Mouse (Mus musculus) ZHBTc4 (cell line): Measurements from ENCODE around the gene Plch1.

Source experiments
- DNase-seq: peaks from one replicate; pipeline ENCODE4 v3.0.0-alpha.2; 2011; ENCODE audit warnings: low read depth, low spot score

Plch1 gene

GRCm38 (mm10) chr3:63899309-63899695 lies at the start of gene Plch1:
Gene Plch1, minus strand, starts transcription at chr3:63899472.
- peak; percentile 90 for DNase-seq

GRCm38 (mm10) chr3:63941204-63941850 lies 42.1 kb upstream of the Plch1 start:
- DNase-seq, result no peak

GRCm38 (mm10) chr3:63938928-63939327 lies 39.7 kb upstream of the Plch1 start:
- DNase-seq, result no peak

- DNase-seq, result peak; percentile 91
These were observed 29.9 kb upstream of the Plch1 start, which contains the start of gene E130311K13Rik for GRCm38 (mm10) chr3:63928878-63929859. Gene E130311K13Rik, minus strand, starts transcription at chr3:63929472.

GRCm38 (mm10) chr3:63919634-63920033 lies 20.4 kb upstream of the Plch1 start:
- DNase-seq, result peak; percentile 43

GRCm38 (mm10) chr3:63910301-63910700 lies 11.0 kb upstream of the Plch1 start:
- DNase-seq, result no peak

GRCm38 (mm10) chr3:63905241-63905640 lies 6.0 kb upstream of the Plch1 start:
- peak; percentile 9 for DNase-seq

GRCm38 (mm10) chr3:63904157-63904556 lies 4.9 kb upstream of the Plch1 start:
- DNase-seq, result no peak

- peak; percentile 62 for DNase-seq
These were observed 824 bp upstream of the Plch1 start for GRCm38 (mm10) chr3:63900021-63900571.

GRCm38 (mm10) chr3:63898581-63899308 lies 527 bp downstream of the Plch1 start:
- DNase-seq, result peak; percentile 94

GRCm38 (mm10) chr3:63897177-63897576 lies 2.1 kb downstream of the Plch1 start:
- no peak for DNase-seq

GRCm38 (mm10) chr3:63896303-63896702 lies 3.0 kb downstream of the Plch1 start:
- DNase-seq, result no peak

- no peak for DNase-seq
These were observed 3.5 kb downstream of the Plch1 start for GRCm38 (mm10) chr3:63895786-63896185.

- no peak for DNase-seq
These were observed 5.6 kb downstream of the Plch1 start for GRCm38 (mm10) chr3:63893677-63894076.

GRCm38 (mm10) chr3:63892154-63892553 lies 7.1 kb downstream of the Plch1 start:
- no peak for DNase-seq

GRCm38 (mm10) chr3:63881065-63881464 lies 18.2 kb downstream of the Plch1 start:
- DNase-seq, result no peak

- DNase-seq, result no peak
These were observed 20.1 kb downstream of the Plch1 start for GRCm38 (mm10) chr3:63878995-63879666.

GRCm38 (mm10) chr3:63872818-63873217 lies 26.5 kb downstream of the Plch1 start:
- no peak for DNase-seq

GRCm38 (mm10) chr3:63871249-63871648 lies 28.0 kb downstream of the Plch1 start:
- no peak for DNase-seq

GRCm38 (mm10) chr3:63868285-63868684 lies 31.0 kb downstream of the Plch1 start:
- DNase-seq, result peak; percentile 16

GRCm38 (mm10) chr3:63865069-63865468 lies 34.2 kb downstream of the Plch1 start:
- DNase-seq, result no peak
